Mouse (Mus musculus) thymus, postnatal 36 days (tissue): ENCODE results near the gene Zcchc7.

Experiments
- DNase-seq, 2 experiments: peaks; one replicate each; pipeline ENCODE4 v3.0.0; 2022; ENCODE audit warnings: mixed read lengths in 2 of 2

Gene Zcchc7

DNA sequence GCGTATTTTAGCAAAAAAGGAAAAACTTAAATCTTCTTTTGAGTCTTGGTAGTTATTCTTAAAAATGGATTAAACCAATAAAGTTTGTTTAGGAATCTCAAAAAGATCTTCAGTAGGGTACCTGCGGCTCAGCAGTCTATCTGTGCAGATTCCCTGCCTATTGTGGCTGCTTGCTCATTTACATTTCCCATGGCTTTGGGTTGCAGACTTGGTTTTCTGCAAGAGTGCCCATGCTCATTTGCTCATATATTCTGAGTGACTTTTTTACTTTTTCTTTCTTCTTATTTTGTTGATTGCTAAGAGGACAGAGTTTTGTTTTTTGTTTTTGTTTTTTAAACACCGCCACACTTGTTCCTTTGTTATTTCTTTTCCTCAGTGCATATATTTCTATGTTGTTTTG lies 19.2 kb downstream of the Zcchc7 start:
- DNase-seq: no peak

DNA sequence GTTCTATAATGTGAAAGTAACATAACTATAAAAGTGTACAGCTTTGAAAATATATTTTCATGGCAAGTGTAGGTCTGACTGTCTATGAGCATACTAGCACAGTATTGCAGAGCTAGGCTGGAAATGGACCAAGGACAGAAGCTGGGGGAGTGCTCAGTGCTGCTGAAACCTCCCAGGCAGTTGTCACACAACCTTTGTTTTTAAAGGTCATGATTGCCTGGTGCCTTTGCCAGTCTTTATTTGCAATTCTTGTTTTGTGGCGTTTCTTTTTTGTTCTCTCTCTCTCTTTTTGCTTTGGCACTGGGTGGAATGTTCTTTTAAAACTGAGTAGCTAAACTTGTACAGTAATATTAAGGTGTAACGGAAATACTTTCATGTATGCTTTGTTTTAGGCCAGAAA lies 21.0 kb downstream of the Zcchc7 start:
- DNase-seq: no peak

DNA sequence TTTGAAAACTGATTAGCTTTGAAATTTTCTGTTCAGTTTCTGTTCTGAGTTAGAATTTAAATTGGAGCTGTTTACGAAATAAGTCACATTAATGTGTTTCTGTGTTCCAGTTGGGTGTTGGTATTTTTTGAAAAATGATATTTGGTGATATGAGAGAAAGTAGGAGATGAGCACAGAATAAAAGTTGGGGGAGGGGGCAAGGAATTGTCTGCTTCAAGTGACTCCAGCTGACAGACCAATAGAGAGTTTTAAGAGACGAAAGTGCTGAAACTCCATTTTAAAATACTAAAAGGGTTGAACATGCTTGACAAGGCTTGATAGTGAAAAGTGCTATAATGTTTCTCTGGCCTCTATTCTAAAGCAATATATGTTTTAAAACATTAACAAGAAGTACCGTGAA lies 21.4 kb downstream of the Zcchc7 start:
- DNase-seq: no peak

DNA sequence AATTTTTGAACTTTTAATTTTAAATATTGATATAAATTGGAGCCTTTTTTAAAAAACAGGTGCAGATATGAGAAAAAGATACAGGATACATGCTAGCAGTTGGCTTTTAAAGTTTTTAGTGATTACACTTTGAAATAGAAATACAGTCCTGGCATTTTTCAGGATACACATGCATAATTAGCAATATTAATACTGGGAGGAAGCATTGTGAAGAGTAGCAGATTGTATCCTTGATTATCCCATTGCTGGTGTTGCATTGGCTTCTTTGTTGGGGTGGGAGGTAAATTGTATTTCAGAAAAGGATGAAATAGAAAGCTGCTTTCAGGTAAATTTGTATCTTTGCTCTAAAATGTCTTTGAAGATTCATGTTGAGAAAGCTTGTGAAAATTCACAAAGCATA lies 22.0 kb downstream of the Zcchc7 start:
- no peak for DNase-seq

DNA sequence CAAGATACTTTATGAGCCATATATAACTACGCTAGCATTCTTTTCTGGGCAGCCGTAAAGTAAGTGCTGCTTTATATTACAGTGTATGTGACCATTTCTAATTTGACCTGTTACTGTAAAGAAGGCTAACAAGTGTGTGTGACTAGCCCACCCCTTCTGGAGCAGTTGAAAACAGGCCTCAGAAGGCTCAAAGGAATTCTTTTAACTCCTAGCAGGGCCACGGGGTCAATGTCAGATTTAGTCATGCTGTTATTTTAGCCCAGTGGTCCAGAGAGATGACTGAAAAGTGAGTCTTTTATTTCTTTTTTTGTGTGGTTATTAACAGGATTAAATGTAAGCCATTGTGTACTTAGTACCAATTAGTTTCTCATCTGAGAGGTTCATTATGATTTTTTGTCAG lies 22.6 kb downstream of the Zcchc7 start:
- no peak for DNase-seq

DNA sequence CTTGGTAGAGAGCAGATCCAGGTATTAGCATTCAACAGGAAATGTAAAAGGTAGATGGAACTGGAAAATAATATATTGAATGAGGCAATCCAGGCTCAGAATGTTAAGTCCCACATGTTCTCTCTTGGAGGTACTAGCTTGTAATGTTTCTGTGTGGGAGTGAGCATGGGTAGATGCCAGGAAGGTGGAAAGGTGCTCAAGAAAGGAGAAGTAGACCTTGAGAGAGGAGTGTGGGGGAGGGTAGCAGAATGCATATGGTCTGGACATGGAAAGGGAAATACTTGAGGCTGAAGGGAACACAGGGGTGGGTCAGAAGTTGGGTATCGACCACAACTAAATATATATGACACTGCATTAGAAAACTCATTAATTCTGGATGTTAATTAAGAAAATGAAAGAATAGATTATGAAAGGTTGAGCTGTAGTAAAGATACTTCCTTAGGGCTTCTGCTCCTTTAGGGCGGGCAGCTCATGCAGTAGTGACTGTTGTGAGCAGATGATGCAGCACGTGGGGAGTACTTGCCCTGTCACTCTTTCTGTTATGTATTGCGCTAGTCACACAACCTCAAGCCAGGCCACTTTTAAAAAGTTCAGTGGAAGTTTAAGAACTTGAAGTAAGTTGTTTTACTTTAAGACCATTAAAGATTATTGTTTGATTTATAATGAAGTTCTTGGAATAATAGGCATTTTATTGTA lies 24.9 kb downstream of the Zcchc7 start:
- DNase-seq: no peak

DNA sequence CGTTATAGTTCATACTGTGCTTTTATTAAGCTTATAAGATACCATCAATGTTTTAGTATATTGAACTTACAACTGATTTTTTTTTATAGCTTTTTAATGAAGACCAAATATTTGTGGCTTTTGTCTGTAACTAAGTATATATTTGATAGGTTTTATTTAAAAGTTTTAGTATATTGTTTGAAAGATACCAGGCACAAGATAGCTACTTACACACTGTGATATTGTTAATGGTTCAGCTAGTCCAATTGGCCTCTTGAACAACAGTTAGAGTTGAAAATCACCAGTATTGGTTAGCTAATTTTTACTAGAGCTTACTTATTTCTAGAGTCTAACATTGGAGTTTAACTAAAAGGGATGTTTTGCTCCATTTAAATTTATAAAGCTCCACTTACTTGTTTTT lies 25.8 kb downstream of the Zcchc7 start:
- no peak for DNase-seq

DNA sequence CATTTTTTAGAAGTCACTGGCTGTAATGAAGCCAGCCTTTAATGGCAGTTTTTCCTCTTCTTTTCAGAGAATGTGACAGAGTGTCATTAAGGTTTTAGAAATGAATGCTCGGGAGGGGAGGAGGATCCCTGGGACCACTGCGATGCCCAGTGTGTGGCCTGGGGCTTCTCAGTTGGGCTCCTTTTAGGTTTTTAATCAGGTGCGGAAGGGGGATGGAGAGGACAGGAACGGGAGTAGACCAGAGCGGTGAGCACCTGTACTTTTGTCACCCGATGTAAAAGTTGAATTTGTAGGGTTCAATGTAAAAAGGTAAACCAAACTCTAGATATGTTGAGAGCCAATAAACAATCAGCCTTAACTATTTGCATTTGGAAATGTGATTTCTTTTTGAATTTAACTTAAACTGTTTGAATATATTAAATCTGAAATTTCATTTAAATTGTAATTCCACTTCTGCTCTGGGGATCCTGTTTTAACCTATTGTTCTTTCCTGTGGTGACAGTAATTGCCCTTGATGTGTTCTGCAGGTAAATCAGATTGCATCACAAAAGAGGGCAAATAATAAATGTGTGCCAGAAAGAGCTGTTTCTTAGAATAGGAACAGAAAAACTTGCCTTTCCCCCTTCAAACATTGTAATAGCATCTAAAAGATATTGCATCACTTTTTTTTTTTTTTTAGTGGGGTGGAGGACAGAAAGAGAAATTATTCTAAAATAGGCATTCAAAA lies 28.1 kb downstream of the Zcchc7 start:
- no peak for DNase-seq

DNA sequence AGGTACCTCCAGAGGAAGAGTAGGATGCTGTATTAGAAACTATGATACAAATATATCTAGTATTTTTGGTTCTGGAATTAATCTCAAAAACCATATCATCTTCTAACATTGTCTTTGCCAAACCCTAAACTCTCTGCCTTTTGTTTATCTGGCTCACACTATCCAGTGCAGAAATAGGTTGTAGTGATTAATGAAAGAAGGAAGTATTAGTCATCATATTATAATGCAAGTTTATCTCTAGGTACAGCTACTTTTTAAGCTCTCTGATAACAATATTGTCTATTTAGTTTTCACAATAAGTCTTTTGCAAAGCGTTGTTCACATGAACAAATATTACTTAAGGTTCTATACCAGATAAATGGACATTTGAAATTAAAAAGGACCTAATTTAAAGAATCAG lies 57.2 kb downstream of the Zcchc7 start:
- no peak for DNase-seq

DNA sequence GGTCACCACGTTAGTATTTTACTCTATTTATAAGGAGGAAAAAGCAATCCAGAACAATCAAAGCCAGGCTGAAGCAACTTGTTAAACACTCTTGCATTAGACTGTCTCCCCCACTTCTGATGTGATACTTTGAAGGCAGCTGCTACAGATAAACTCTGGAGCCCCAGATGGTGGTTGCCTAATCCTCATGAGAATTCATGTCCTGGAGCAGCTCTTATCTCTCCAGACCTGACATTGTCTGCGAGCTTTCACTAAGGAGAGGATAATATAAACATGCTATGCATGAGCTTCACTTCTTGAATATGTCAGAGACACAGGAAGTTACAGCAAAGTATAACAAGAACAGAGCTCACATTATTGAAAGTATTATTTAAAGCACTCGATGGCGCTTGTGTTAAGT lies 58.1 kb downstream of the Zcchc7 start:
- no peak for DNase-seq

DNA sequence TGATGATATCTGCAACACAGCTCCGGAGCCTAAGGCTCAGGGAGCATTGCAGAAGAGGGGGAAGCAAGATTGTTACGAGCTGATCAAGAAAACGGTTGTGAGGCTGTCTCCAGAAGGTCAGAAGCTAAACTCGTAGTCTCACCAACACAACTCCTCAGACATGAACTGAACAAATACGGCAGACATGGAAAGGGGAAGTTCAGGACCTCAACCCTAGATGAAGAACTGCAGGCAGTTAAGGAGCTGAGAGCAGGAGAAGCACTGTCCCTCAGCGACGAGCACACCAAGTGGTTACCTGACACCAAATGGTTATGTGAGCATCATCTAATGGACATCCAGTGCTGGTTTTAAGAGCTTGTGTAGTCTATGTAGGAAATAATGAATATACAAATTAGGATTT lies 60.9 kb downstream of the Zcchc7 start:
- no peak for DNase-seq

DNA sequence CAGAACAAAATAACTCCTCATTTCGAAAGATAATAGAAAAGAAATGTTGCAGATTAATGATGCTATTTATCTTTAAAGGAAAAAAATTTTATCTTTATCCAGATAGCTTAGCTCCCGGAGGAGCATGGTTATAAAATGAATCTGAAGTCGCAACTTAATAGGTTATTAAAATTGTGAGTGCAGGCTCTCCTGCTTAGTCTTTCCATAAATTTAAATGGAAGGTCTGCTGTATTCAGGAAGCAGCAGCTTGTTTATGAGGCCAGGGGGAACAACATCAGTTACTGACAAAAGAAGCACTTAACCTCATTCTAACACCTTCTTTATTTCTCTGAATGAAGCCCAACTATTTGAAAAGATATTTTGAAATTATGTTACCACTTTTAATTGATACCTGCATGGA lies 74.9 kb downstream of the Zcchc7 start:
- DNase-seq: no peak

DNA sequence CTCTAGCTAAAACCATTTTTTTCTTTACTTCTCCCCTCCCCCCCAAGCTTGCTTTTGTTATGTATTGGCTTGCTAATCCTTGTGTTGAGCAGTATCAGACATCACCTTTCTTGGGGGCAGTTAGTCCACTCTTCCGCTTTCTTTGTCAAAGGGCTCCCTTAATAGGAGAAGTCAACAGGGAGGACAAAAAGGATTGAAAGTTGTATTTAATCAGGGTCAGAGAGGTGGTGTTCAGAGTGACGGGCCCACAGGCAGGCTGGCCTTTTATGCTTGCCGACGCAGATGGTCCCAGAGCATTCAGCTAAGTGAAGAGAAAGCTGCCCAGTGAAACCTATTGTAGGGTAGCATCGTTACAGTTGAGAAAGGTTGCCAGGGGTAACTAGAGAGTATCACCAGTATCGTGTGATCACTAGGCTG lies 96.2 kb downstream of the Zcchc7 start:
- no peak for DNase-seq

DNA sequence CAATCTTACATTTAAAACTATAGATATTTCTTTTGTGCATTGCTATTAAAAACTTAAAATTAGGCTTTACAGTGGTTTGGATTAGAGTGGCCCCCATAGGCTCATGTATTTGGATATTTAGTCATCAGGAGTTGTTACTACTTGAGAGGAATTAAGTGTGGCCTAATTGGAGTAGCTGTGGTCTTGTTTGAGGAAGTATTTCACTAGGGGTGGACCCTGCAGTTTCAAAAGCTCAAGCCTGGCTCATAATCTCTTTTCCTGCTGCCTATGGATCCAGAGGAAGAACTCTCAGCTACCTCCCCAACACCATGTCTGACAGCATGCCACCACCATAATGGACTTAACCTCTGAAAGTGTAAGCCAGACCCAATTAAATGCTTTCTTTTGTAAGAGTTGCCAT lies 115.9 kb downstream of the Zcchc7 start:
- DNase-seq: no peak

DNA sequence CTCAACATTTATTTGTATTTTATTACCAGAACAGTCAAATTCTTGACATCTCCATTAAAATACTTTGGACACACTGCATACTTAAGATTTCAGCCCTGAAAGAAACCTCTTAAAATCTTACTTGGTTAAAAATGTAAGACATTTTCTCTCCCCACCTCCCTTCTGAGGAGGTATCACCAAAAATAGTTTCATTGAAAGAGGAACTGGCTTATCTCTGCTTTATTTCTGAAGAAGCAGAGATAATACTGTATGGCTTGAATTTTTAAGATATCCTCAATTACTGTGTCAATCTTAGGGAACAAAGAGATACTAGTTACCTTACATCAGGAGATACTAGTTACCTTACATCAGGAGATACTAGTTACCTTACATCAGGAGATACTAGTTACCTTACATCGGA lies 116.4 kb downstream of the Zcchc7 start:
- no peak for DNase-seq

DNA sequence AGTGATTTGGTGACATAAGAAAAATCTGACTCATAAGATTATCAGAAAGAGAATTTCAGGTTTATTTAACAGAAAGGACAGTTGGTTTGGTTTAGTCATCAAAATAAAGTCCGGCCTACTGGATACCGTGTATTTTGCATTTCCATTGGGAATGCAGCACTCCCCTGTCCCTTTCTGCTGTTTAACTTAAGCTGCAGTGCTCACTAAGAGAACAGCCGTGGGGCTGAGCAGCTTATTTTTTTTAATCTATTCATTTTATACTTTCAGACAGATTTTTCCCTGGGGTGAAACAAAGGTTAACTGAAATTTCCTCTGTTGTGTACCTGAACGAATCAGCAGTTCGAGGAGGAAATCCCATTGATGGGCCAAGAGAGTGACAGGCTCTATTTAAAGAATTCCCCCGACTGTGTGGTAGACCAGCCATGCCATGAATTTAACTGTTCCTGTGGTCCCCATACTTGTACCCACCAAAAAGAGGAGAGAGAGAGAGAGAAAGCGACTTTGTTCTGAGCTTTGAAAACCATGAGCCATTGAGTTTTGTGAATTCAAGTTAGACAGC lies 124.5 kb downstream of the Zcchc7 start:
- DNase-seq: no peak

DNA sequence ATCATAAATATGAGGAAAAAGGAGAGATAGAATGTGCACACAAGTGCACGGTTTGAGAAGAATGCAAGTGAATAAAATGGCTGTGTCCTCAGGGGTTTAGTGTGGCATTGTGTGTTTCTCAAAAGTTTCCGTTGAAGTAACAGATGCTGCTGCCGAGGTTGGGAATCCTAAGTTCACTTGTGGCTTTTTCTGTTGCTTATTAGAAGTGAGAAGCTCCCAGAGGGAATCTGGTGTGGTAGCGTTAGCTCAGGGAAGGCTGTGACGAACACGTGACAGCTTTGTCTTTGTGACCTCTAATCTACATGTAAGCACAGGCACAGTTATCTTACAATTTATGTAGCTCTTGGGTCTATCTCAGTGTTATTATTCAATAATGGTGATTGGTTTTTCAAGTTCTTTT lies 130.5 kb downstream of the Zcchc7 start:
- no peak for DNase-seq

DNA sequence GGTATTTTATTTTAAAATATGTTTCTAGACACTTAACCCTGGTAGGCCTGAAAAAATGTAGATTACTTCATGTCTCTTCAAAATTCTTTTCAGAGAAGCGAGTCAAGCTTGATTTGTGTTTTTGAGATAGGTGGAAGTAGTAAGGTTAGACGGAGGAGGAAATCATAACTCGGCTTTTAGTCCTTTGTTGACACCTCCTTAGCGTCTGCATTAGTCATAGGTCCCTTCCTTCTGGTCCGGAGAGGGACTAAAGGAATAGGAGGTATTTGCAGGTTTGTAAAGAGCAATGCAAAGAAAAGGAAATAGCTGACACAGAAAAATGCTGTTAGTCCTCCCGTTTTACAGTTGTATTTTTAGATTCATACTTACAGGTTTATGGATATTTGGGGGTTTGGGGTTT lies 135.7 kb downstream of the Zcchc7 start:
- DNase-seq: no peak

DNA sequence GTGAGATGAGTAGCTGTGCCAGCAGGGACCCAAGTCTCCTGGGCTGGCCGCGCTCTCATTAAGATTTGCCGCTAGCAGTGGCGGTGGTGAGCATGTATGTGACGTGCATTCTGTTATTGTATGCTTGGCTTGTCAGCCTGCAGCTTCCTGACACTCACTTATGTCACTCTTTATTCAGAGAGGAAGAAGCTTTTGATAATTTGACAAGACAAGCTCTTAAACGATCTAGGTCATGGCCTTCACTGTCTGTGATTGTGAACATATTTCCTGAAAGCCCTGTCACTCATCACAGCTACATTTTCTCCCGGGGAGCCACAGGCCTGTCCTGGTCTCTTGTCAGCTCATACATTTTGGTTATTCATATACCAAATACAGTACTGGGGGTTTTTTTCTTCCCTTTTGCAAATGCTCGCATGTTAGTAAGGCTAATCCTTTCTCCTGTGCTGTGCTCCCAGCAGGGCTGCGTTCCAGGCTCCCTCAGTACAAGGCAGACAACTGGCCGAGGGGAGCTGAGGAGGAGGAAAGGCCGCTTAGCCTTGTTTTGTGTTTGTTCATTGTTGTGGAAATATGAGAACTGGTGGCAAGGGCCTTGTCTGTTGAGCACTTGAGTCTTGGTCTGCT lies 150.1 kb downstream of the Zcchc7 start:
- no peak for DNase-seq

DNA sequence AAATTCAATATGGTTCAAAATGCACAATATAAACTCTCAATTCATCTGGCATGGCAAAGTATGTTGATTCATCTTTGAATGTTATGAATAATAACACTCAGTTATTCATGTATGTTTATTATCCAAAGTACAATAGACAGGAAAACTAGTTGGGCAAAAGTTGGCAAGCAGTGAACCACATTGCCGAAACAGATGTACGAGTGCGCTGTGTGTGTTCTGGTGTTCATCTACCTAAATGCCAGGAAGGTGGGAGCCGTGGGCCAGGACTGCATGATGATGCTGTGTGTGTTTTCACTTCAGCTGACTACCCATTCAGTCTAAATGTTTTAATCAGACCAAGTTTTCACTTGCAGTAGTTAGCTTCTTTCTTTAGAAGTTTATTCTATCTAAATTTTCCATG lies 150.7 kb downstream of the Zcchc7 start:
- DNase-seq: no peak

DNA sequence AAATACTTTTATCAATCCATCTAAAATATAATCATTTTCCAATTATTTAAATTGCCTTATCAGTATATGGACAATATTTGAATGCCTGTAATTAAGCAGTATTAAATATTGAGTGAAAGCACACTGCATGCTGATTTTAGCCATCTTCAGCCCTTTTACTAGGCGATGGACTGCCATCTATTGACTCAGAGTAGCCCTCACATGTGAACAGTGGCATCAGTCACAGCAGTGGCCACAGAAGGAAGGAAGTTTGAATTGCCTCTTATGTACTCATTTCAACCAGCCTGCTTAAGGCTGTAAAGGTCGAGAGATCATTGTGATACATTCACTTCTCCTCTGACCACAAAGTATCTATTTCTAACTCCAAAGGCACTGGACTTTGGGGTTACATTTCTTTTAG lies 154.4 kb downstream of the Zcchc7 start:
- DNase-seq: no peak

DNA sequence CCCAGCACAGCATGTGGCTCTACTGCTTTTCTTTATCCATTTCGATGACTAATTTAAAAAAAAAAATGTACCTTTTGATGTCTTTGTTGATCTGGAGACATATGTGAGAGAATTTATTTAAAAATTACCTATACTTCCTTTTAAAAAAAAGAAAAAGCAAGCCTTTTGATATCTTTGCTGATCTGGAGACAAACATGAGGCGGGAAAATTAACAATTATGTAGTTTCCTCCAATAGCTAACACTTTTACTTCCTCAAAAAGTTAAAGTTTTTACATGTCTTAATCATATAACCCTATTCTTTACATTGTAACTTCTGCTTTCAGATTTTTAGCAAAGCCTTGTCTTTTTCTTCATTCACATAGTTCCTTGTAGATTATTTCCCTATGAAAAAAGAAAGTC lies 155.2 kb downstream of the Zcchc7 start:
- DNase-seq: no peak

DNA sequence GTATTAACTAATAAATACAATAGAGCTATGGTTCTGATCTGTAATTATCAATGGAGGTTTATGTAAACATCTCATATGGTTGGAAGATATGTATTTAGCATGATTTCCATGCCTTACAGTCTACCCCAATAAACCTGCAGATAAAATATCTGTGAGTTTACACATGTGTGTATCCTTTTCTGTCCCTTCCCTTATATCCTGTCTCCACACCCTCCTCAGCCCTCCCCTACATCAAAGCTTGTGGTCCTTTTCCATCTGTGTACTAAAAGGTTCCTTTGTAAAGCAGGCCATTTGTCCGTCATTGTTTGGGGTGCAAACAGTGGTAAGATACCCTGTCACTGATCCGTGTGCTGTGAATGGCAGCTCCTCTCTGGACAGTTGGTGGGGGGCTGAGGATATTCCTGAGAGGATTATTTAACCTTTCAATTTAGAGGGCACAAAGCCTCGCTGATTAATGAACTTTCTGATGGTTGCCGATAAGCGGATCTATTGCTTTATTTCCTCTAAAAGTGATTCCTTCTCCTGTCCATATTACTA lies 161.7 kb downstream of the Zcchc7 start:
- no peak for DNase-seq

DNA sequence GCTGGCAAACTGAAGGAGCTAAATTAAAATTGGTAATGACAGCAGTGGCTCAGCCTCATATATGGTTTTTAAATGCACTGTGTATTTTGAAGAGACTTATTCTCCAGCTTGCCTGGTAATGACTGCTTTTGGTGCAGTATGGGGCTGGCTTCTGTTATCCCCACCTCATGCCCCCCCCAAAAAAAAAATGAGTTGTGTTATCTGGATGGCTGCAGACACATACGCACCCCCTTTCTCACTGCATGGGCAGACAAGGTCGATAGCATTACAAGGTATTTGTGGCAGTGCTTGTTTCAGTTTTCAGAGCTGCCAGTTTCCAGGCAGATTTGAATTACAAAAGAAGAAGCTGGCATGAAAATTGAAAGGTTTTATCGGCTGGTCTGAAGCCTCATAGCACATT lies 162.2 kb downstream of the Zcchc7 start:
- no peak for DNase-seq
